Mouse (Mus musculus) embryonic facial prominence, embryonic 15.5 days (tissue): Measurements from ENCODE around the gene Clcn7. TPM values are rescaled to one million over a fixed set of nuclear protein-coding genes. Genes with fewer than 3 reads are reported as not detected.
"Not testable (repeated sequence)": the region's sequence is repeated elsewhere in the genome, so short reads cannot be mapped to it uniquely, and the experiment has no call there.

ENCODE experiments used
- ATAC-seq: fragments of 200-750 bp; cut with Nextera tagmentation; 2 replicates; pipeline ENCODE4 v1.8.0; 2017; ENCODE audit warnings: low read depth, moderate TSS enrichment; ENCODE audit not compliant: insufficient number of reproducible peaks, low FRiP score, low TSS enrichment
- H3K27ac ChIP-seq: fragments of 300-500 bp; sonication (generic); replicated peaks from 2 replicates; pipeline ENCODE4 v1.5.1; 2015; ENCODE audit warnings: mild to moderate bottlenecking, inconsistent platforms
- H3K27me3 ChIP-seq: fragments of 300-500 bp; sonication (generic); 2 replicates; pipeline ENCODE4 v1.6.1; 2015; ENCODE audit warnings: inconsistent platforms
- H3K36me3 ChIP-seq: fragments of 300-500 bp; sonication (generic); 2 replicates; pipeline ENCODE4 v1.6.1; 2015; ENCODE audit warnings: mild to moderate bottlenecking, inconsistent platforms
- H3K4me1 ChIP-seq: fragments of 300-500 bp; sonication (generic); 2 replicates; pipeline ENCODE4 v1.6.1; 2015; ENCODE audit warnings: inconsistent platforms
- H3K4me2 ChIP-seq: fragments of 300-500 bp; sonication (generic); replicated peaks from 2 replicates; pipeline ENCODE4 v1.6.1; 2015; ENCODE audit warnings: mild to moderate bottlenecking, inconsistent platforms
- H3K4me3 ChIP-seq: fragments of 300-500 bp; sonication (generic); replicated peaks from 2 replicates; pipeline ENCODE4 v1.5.1; 2015; ENCODE audit warnings: mild to moderate bottlenecking, inconsistent platforms
- H3K9ac ChIP-seq: fragments of 300-500 bp; sonication (generic); 2 replicates; pipeline ENCODE4 v1.6.1; 2015; ENCODE audit warnings: inconsistent platforms
- H3K9me3 ChIP-seq: fragments of 300-500 bp; sonication (generic); replicated peaks from 2 replicates; pipeline ENCODE4 v1.6.1; 2016; ENCODE audit warnings: inconsistent platforms
- WGBS: fragments of 180-500 bp; shearing (Covaris S2); methylation state at CpG from one replicate; pipeline ENCODE4 v1.1.7; 2015; 5-methylcytosine and 5-hydroxymethylcytosine counted together
- polyA plus RNA-seq: library from polyadenylated mRNA; unstranded; fragments of >200 nt; fragmentation: Nextera tagmentation; extraction: Ambion mirVana; gene quantifications from 2 replicates; pipeline ENCODE4 v1.2.1, GENCODE M21; 2015

Clcn7 gene
- polyA plus RNA-seq, 1 experiment from 2014 or later = 27.3 TPM

GRCm38 (mm10) chr17:25111220-25111619 lies 22.0 kb upstream of the Clcn7 start:
- Histone ChIP-seq H3K4me3 (no peak overlapping the region), H3K4me2 (no peak overlapping the region), H3K27ac (no peak overlapping the region), H3K4me1 (peaks cover 11% of the 10 kb centered on the region), H3K27me3 (no peaks in the 10 kb centered on the region), H3K9me3 (no peaks in the 10 kb centered on the region), H3K9ac (no peak overlapping the region), H3K36me3 (peaks cover 64% of the 10 kb centered on the region)
- no peak for ATAC-seq
- whole genome bisulfite sequencing = 93% methylated on average over 5 of the region's 5 CpGs

GRCm38 (mm10) chr17:25111739-25112422 lies 21.3 kb upstream of the Clcn7 start:
- Histone ChIP-seq H3K27me3 (no peaks in the 10 kb centered on the region), H3K4me2 (no peak overlapping the region), H3K4me1 (peaks cover 14% of the 10 kb centered on the region), H3K27ac (no peak overlapping the region), H3K36me3 (peaks cover 57% of the 10 kb centered on the region), H3K4me3 (no peak overlapping the region), H3K9ac (no peak overlapping the region), H3K9me3 (no peaks in the 10 kb centered on the region)
- 78% methylated on average over 8 of the region's 8 CpGs for WGBS
- ATAC-seq = no peak

GRCm38 (mm10) chr17:25112423-25112810 lies 20.8 kb upstream of the Clcn7 start:
- Histone ChIP-seq H3K27ac (no peak overlapping the region), H3K4me1 (peaks cover 14% of the 10 kb centered on the region), H3K4me3 (no peak overlapping the region), H3K27me3 (no peaks in the 10 kb centered on the region), H3K9me3 (no peaks in the 10 kb centered on the region), H3K9ac (no peak overlapping the region), H3K4me2 (no peak overlapping the region), H3K36me3 (peaks cover 52% of the 10 kb centered on the region)
- ATAC-seq = no peak
- WGBS = 61% methylated on average over 3 of the region's 3 CpGs

- no peaks in the 10 kb centered on the region for H3K9me3 ChIP-seq
- H3K4me2 ChIP-seq = peak overlapping the region; percentile 94
- H3K9ac ChIP-seq = peak overlapping the region; percentile 65
- H3K4me1 ChIP-seq = peaks cover 14% of the 10 kb centered on the region
- 8% methylated on average over 23 of the region's 23 CpGs for WGBS
- ATAC-seq = peak; percentile 53
- H3K36me3 ChIP-seq = peaks cover 29% of the 10 kb centered on the region
- peak overlapping the region; percentile 95 for H3K27ac ChIP-seq
- H3K27me3 ChIP-seq = no peaks in the 10 kb centered on the region
- H3K4me3 ChIP-seq = peak overlapping the region; percentile 67
These were observed 18.1 kb upstream of the Clcn7 start for GRCm38 (mm10) chr17:25114908-25115645.

DNA sequence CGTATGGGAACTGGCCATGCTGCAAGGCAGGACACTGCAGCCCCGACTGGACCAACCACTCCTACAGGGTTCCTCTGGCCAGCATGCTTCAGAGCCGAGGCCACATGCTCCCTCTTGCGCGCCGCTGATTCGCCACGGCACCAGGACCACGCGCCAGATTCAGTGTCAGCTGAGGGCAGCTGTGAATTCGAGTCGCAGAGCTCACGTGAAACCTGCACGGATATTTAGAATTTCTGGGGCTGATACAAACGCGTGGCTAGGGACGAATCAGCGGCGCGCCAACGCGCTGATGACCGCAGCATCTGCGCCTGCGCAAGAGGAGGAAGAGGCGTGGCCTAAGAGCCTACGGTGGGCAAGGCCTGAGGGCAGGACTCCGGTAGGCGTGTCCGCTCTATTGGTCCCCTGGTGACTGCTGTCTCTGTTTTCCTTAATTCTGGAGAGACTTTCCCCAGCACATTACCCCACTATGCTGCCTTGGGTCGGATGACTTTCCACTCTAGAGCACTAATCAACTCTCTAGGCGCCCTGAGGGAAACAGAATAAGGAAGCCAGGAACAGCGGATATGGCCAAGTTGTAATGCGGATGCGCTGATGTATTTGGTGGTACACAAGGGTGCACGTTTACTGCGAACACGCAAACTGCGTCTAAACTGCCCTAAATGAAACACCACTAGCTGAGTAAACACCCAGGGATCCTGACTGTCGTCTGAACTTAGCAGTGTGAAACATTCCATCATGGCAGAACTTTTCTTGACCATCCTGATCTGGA lies 17.3 kb upstream of the Clcn7 start, which contains the start of gene Telo2:
Telo2 (minus strand) TSS at position 304 of the 769 bp plus-strand sequence.
- H3K4me1 ChIP-seq = peaks cover 17% of the 10 kb centered on the region
- H3K4me3 ChIP-seq = peak within 1 kb of the TSS; percentile 67
- H3K36me3 ChIP-seq = peaks cover 22% of the 10 kb centered on the region
- H3K27me3 ChIP-seq = no peaks in the 10 kb centered on the region
- WGBS = 4% methylated on average over 40 of the region's 40 CpGs
- peak within 1 kb of the TSS; percentile 94 for H3K4me2 ChIP-seq
- ATAC-seq = peak; percentile 89
- peak within 1 kb of the TSS; percentile 65 for H3K9ac ChIP-seq
- H3K27ac ChIP-seq = peak within 1 kb of the TSS; percentile 95
- no peaks in the 10 kb centered on the region for H3K9me3 ChIP-seq

DNA sequence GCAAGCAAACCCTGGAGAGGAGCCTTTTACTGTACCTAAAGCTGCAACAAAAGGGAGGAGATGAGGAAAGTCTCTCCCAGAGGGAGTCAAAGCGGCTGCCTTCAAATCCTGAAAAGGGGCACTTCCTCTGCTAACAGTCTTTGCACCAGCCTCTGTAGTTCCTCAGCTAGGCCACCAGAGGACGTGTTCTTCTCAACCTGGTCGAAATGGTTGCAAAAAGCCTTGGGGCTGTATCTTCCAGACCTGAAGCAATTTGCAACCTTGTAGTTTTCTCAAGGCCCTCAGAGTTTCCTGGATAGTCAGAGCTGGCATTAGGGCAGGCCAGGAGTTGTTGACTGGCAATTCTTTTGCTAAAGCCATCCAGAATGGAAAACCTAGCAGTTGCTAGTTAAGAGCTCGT lies 15.9 kb upstream of the Clcn7 start:
- Histone ChIP-seq H3K36me3 (peaks cover 14% of the 10 kb centered on the region), H3K4me1 (peaks cover 17% of the 10 kb centered on the region), H3K4me2 (no peak overlapping the region), H3K27me3 (no peaks in the 10 kb centered on the region), H3K27ac (no peak overlapping the region), H3K4me3 (no peak overlapping the region), H3K9ac (no peak overlapping the region), H3K9me3 (no peaks in the 10 kb centered on the region)
- ATAC-seq = no peak
- 38% methylated on average over 4 of the region's 4 CpGs for WGBS

DNA sequence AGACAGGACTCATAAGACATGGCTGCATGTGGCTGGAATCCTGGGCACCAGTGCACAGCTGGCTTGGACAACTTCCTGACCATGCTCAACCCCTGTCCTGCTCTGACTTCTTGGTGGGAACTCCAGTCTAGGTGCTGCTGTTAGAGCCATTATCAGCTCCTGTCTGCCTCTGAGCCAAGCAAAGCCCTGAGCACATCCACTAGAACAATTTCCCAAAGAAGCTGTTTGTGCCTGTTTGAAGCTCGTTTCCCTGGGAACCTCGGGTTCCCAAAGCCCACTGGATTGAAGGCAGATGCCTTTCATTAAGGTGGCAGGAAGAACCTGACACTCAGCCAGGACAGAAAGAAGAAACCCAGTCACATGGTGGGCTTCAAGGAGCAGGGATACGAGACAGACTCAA lies 12.8 kb upstream of the Clcn7 start, which contains the start of gene Ptx4:
Ptx4 (plus strand) TSS at position 355 of the 400 bp plus-strand sequence.
- H3K9ac ChIP-seq = no peak within 1 kb of the TSS
- no peaks in the 10 kb centered on the region for H3K36me3 ChIP-seq
- 11% methylated on average over 3 of the region's 3 CpGs for WGBS
- no peaks in the 10 kb centered on the region for H3K9me3 ChIP-seq
- no peak within 1 kb of the TSS for H3K4me2 ChIP-seq
- no peak within 1 kb of the TSS for H3K4me3 ChIP-seq
- ATAC-seq = no peak
- H3K4me1 ChIP-seq = peaks cover 10% of the 10 kb centered on the region; the same call in 1 of the 2 replicates
- no peaks in the 10 kb centered on the region; the same call in 1 of the 2 replicates for H3K27me3 ChIP-seq
- H3K27ac ChIP-seq = no peak within 1 kb of the TSS

DNA sequence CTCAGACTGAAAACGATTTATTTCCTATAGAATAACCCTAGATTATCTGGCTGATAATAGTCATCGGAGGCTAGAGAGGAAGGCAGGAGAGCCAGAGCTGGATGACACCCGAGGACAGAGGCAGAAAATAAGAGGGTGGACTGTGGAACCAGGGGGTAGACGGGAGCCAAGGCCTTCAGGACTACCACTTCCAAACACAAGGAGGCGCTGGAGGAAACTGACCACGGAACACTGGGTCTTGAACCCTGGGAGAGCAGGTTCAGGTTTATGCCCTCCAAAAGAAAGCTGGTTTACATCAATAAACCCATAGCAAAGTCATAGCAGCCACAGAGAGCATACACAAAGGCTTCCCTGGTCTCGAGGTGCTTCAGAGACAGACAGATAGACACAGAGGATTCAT lies 9.2 kb upstream of the Clcn7 start:
- H3K27me3 ChIP-seq = no peaks in the 10 kb centered on the region; the same call in 1 of the 2 replicates
- no peaks in the 10 kb centered on the region for H3K9me3 ChIP-seq
- no peaks in the 10 kb centered on the region for H3K36me3 ChIP-seq
- WGBS = 33% methylated on average over 7 of the region's 7 CpGs
- H3K4me1 ChIP-seq = 0 out of 2 replicates have a peak, but pooled peaks cover 3% of the 10 kb centered on the region
- no peak overlapping the region for H3K9ac ChIP-seq
- no peak overlapping the region for H3K4me3 ChIP-seq
- no peak overlapping the region for H3K27ac ChIP-seq
- H3K4me2 ChIP-seq = no peak overlapping the region
- ATAC-seq = no peak

- 68% methylated on average over 3 of the region's 3 CpGs for WGBS
- H3K9me3 ChIP-seq, ATAC-seq: not testable (repeated sequence)
These were observed 7.6 kb upstream of the Clcn7 start for GRCm38 (mm10) chr17:25125442-25126060.

DNA sequence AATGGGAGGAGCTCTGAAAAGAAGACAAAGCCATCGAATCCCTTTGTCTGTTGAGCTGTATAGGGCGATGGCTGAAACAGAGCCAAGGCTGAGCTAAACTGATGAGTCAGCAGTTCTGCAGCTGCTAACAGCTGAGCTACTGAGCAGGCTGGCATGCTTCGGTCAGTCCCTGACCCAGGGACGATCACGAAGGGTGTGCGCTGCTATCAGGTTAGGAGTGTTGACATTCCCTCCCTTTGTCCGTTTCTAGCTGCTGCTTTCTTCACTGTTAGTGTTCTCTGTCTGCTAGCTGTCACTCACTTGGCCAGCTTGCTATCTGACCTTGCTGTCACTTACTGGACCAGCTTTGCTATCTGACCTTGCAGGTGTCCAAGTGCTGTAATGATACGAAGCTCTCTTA lies 6.1 kb upstream of the Clcn7 start:
- Histone ChIP-seq H3K36me3 (no peaks in the 10 kb centered on the region), H3K4me3 (no peak overlapping the region), H3K27ac (no peak overlapping the region), H3K27me3 (no peaks in the 10 kb centered on the region; the same call in 1 of the 2 replicates), H3K9ac (no peak overlapping the region), H3K4me2 (no peak overlapping the region), H3K9me3 (no peaks in the 10 kb centered on the region), H3K4me1 (no peaks in the 10 kb centered on the region)
- WGBS = 64% methylated on average over 8 of the region's 8 CpGs
- ATAC-seq = no peak

More at GRCm38 (mm10) chr17:25125442-25126060, 7.6 kb upstream of the Clcn7 start:
- H3K27me3 ChIP-seq, H3K27ac ChIP-seq, H3K9ac ChIP-seq, H3K4me1 ChIP-seq, H3K4me2 ChIP-seq, H3K4me3 ChIP-seq, H3K36me3 ChIP-seq: not testable (repeated sequence)
